Mouse (Mus musculus): ENCODE data around the gene Trappc5. TPM values are rescaled to one million over a fixed set of nuclear protein-coding genes. Genes with fewer than 3 reads are reported as not detected.

Trappc5 gene
- polyA plus RNA-seq, 1 experiment from 2014 or later, result 44.5 TPM

GRCm38 (mm10) chr8:3717321-3717954, 41.3 kb downstream of the Trappc5 start:
- no peak overlapping the region for H3K27ac ChIP-seq
- no peaks in the 10 kb centered on the region for H3K9me3 ChIP-seq
- no peak overlapping the region for H3K4me2 ChIP-seq (replicated peaks)
- ATAC-seq (ENCODE audit: low FRiP score, low read depth), result no peak
- H3K4me1 ChIP-seq, result no peaks in the 10 kb centered on the region
- no peaks in the 10 kb centered on the region for H3K36me3 ChIP-seq
- no peak overlapping the region for H3K4me3 ChIP-seq
- H3K27me3 ChIP-seq (replicated peaks), result no peaks in the 10 kb centered on the region
- no peak overlapping the region for H3K9ac ChIP-seq
- 83% methylated on average over 12 of the region's 12 CpGs for WGBS

GRCm38 (mm10) chr8:3718559-3718958, 42.5 kb downstream of the Trappc5 start:
- peak; percentile 50; the same call in 1 of the 2 replicates for ATAC-seq (ENCODE audit: low FRiP score, low read depth)
- H3K9me3 ChIP-seq, result no peaks in the 10 kb centered on the region
- H3K27me3 ChIP-seq (replicated peaks), result no peaks in the 10 kb centered on the region
- H3K9ac ChIP-seq, result no peak overlapping the region
- H3K36me3 ChIP-seq, result no peaks in the 10 kb centered on the region
- 15% methylated on average over 14 of the region's 14 CpGs for WGBS
- no peak overlapping the region for H3K4me3 ChIP-seq
- H3K4me1 ChIP-seq, result no peaks in the 10 kb centered on the region
- H3K4me2 ChIP-seq (replicated peaks), result no peak overlapping the region
- H3K27ac ChIP-seq, result no peak overlapping the region

DNA sequence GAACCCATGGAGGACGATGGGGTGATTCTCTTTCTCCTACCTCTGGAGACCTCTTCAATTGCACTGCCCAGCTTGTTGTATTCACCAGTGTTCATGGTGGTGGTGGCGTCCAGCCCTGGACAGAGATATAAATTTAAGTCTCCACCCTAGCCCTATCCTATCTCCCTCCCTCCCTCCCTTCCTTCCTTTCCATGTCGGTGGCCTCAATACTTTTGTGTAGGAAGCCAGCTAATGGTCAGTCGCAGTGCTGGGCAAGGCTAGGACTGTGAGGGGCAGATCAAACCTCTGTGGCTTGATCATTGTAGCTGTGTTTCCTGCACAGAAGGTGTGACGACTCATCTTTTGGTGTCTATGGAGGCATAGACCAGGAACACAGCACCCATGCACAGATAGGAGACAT, 44.5 kb downstream of the Trappc5 start, which contains the start of gene Clec4g:
Gene Clec4g (minus strand): TSS at position 101 of the 400 bp plus-strand sequence.
- H3K4me2 ChIP-seq (replicated peaks), result no peak within 1 kb of the TSS
- H3K9ac ChIP-seq, result no peak within 1 kb of the TSS
- no peak for ATAC-seq (ENCODE audit: low FRiP score, low read depth)
- H3K4me1 ChIP-seq, result no peaks in the 10 kb centered on the region
- H3K36me3 ChIP-seq, result no peaks in the 10 kb centered on the region
- H3K4me3 ChIP-seq, result no peak within 1 kb of the TSS
- no peak within 1 kb of the TSS for H3K27ac ChIP-seq
- no peaks in the 10 kb centered on the region for H3K9me3 ChIP-seq
- no peaks in the 10 kb centered on the region for H3K27me3 ChIP-seq (replicated peaks)
- 77% methylated on average over 5 of the region's 5 CpGs for WGBS

DNA sequence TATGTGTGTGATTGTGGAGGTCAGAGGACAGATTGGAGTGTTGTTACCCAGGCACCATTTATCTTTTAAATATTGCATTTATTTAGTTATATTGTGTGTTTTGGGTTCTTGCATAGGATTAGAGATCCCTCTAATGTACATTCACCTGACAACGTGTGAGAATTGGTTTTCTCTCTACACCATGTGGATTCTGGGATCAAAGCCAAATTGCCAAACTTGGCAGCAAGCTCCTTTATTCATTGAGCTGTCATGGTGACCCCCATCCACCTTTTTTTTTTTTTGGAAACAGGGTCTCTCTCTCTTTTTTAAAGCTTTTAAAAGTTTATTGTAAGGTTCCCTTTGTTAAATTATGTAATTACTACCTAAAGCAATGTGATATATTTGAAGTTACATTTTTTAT, 44.9 kb downstream of the Trappc5 start:
- H3K4me1 ChIP-seq, result no peaks in the 10 kb centered on the region
- H3K27me3 ChIP-seq (replicated peaks), result no peaks in the 10 kb centered on the region
- H3K9ac ChIP-seq, result no peak overlapping the region
- no peaks in the 10 kb centered on the region for H3K36me3 ChIP-seq
- no peak overlapping the region for H3K4me3 ChIP-seq
- H3K27ac ChIP-seq, result no peak overlapping the region
- no peaks in the 10 kb centered on the region for H3K9me3 ChIP-seq
- H3K4me2 ChIP-seq (replicated peaks), result no peak overlapping the region
- no peak for ATAC-seq (ENCODE audit: low FRiP score, low read depth)
- 46% methylated on average over 1 of the region's 1 CpGs for WGBS

Other genes with a start within 250 kb of the Trappc5 start
- gene Pex11g, start 208.6 kb upstream of the Trappc5 start, polyA plus RNA-seq (2016; fragmentation: Nextera tagmentation; extraction: Ambion mirVana), result 3.4 and 4.2 TPM in 2 replicates
- gene Tex45, start 205.4 kb upstream of the Trappc5 start, polyA plus RNA-seq (2016; fragmentation: Nextera tagmentation; extraction: Ambion mirVana), result 0.22 TPM in 1 of 2 replicates, not detected in the other
- gene Zfp358, start 183.2 kb upstream of the Trappc5 start, polyA plus RNA-seq (2016; fragmentation: Nextera tagmentation; extraction: Ambion mirVana), result 81.8 and 87.0 TPM in 2 replicates
- gene Mcoln1, start 175.8 kb upstream of the Trappc5 start, polyA plus RNA-seq (2016; fragmentation: Nextera tagmentation; extraction: Ambion mirVana), result 74.4 and 78.9 TPM in 2 replicates
- 31.2 and 33.9 TPM in 2 replicates for gene Pnpla6, start 160.9 kb upstream of the Trappc5 start, polyA plus RNA-seq (2016; fragmentation: Nextera tagmentation; extraction: Ambion mirVana)
- gene C330021F23Rik, start 108.3 kb upstream of the Trappc5 start, polyA plus RNA-seq (2016; fragmentation: Nextera tagmentation; extraction: Ambion mirVana), result 1.3 and 1.8 TPM in 2 replicates
- gene Camsap3, start 89.0 kb upstream of the Trappc5 start, polyA plus RNA-seq (2016; fragmentation: Nextera tagmentation; extraction: Ambion mirVana), result 22.0 and 28.0 TPM in 2 replicates
- gene Xab2, start 55.0 kb upstream of the Trappc5 start, polyA plus RNA-seq (2016; fragmentation: Nextera tagmentation; extraction: Ambion mirVana), result 62.3 and 67.2 TPM in 2 replicates
- gene Pet100, start 54.8 kb upstream of the Trappc5 start, polyA plus RNA-seq (2016; fragmentation: Nextera tagmentation; extraction: Ambion mirVana), result 129 and 134 TPM in 2 replicates
- 0.37 and 0.40 TPM in 2 replicates for gene Pcp2, start 50.8 kb upstream of the Trappc5 start, polyA plus RNA-seq (2016; fragmentation: Nextera tagmentation; extraction: Ambion mirVana)
- gene Stxbp2, start 45.3 kb upstream of the Trappc5 start, polyA plus RNA-seq (2016; fragmentation: Nextera tagmentation; extraction: Ambion mirVana), result 24.5 and 26.5 TPM in 2 replicates
- gene Retn, start 20.5 kb upstream of the Trappc5 start, polyA plus RNA-seq (2016; fragmentation: Nextera tagmentation; extraction: Ambion mirVana), result 0.45 TPM in 1 of 2 replicates, not detected in the other
- gene Mcemp1, start 10.5 kb upstream of the Trappc5 start, polyA plus RNA-seq (2016; fragmentation: Nextera tagmentation; extraction: Ambion mirVana), result 0.13 TPM in 1 of 2 replicates, not detected in the other
- 7.1 and 8.0 TPM in 2 replicates for gene Fcor, start 3.9 kb upstream of the Trappc5 start, polyA plus RNA-seq (2016; fragmentation: Nextera tagmentation; extraction: Ambion mirVana)
- 0.30 and 0.41 TPM in 2 replicates for gene Fcer2a, start 17.9 kb downstream of the Trappc5 start, polyA plus RNA-seq (2016; fragmentation: Nextera tagmentation; extraction: Ambion mirVana)
- not detected in 2 replicates for gene Clec4g, start 44.4 kb downstream of the Trappc5 start, polyA plus RNA-seq (2016; fragmentation: Nextera tagmentation; extraction: Ambion mirVana)
- not detected in 2 replicates for gene Cd209a, start 72.7 kb downstream of the Trappc5 start, polyA plus RNA-seq (2016; fragmentation: Nextera tagmentation; extraction: Ambion mirVana)
- gene Cd209e, start 178.0 kb downstream of the Trappc5 start, polyA plus RNA-seq (2016; fragmentation: Nextera tagmentation; extraction: Ambion mirVana), result not detected in 2 replicates
- gene Cd209d, start 202.3 kb downstream of the Trappc5 start, polyA plus RNA-seq (2016; fragmentation: Nextera tagmentation; extraction: Ambion mirVana), result not detected in 2 replicates

All from neural tube, embryonic 12.5 days (tissue).